Mouse (Mus musculus) erythroblast, embryonic 14.5 days (primary cell): ENCODE results near the gene Cct5. TPM values are rescaled to one million over a fixed set of nuclear protein-coding genes. Genes with fewer than 3 reads are reported as not detected.
"Not testable (repeated sequence)": the region's sequence is repeated elsewhere in the genome, so short reads cannot be mapped to it uniquely, and the experiment has no call there.

Experiments used
- H3K27me3 ChIP-seq: 2 replicates; pipeline ENCODE4 v1.6.1; 2012; ENCODE audit warnings: inconsistent platforms; ENCODE audit not compliant: control insufficient read depth
- H3K36me3 ChIP-seq: 2 replicates; pipeline ENCODE4 v1.6.1; 2012; ENCODE audit warnings: mild to moderate bottlenecking, inconsistent platforms; ENCODE audit not compliant: control insufficient read depth
- H3K4me1 ChIP-seq: 2 replicates; pipeline ENCODE4 v1.6.1; 2012; ENCODE audit warnings: inconsistent platforms; ENCODE audit not compliant: control insufficient read depth
- H3K4me3 ChIP-seq: replicated peaks from 2 replicates; pipeline ENCODE3; 2012; ENCODE audit warnings: moderate library complexity, mild to moderate bottlenecking, inconsistent platforms
- H3K9me3 ChIP-seq: 2 replicates; pipeline ENCODE4 v1.6.1; 2012; ENCODE audit warnings: low read length, inconsistent platforms, mixed read lengths; ENCODE audit not compliant: control insufficient read depth
- GATA1 ChIP-seq: IDR thresholded peaks from 2 replicates; pipeline ENCODE4 v1.6.1; 2012; ENCODE audit warnings: low read length, inconsistent platforms, mixed read lengths
- TAL1 ChIP-seq: IDR thresholded peaks from 3 replicates; pipeline ENCODE4 v1.6.1; 2012; ENCODE audit warnings: low read length, inconsistent platforms, mixed read lengths
- polyA plus RNA-seq: library from polyadenylated mRNA; stranded (reverse); fragments of >175 nt; gene quantifications from 2 replicates; pipeline ENCODE4 v1.2.3, GENCODE M21; 2012

Gene Cct5
- polyA plus RNA-seq, 1 experiment = 2.6 TPM

DNA sequence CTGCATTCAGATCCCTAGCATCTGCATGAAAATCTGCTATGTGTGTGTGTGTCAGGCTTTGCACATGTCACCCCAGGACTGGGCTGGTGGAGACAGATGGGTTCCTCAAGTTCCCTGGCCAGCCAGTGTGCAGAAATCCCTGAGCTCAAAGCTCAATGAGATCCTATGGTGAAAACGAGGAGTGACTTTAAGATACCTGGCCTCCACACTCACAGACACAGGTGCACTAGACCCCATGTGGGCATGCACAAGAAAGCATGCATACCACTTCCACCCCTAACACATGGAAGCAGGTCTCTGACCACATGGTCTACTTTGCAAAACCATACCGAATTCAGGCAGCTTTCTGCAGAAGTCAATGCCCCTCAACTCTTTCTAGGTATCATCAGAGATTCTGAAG lies 13.8 kb downstream of the Cct5 start:
- H3K4me3 ChIP-seq = no peak overlapping the region
- H3K36me3 ChIP-seq = peaks cover 43% of the 10 kb centered on the region
- TF ChIP-seq GATA1 (no peak), TAL1 (no peak)
- H3K4me1 ChIP-seq = peaks cover 10% of the 10 kb centered on the region
- H3K9me3 ChIP-seq = no peaks in the 10 kb centered on the region
- H3K27me3 ChIP-seq = no peaks in the 10 kb centered on the region

DNA sequence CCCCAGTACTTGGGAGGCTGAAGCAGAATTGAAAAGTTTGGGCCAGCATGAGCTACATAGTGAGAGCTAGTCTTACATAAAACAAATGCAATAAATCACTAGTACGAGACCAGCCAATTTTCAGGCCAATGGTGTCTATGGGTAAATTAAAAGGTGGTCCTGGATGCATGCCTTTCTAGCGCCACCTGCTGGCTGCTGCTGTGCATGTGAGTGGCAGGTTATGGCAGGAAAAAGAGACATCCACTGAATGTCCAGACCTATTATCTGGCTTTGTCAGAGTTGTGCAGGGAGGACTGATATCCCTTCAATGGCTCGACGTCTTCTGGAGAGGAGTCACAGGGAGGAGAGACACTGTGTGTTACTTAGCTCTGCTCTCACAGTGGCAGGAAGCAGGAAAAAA lies 15.1 kb downstream of the Cct5 start:
- Histone ChIP-seq H3K27me3 (no peaks in the 10 kb centered on the region), H3K4me1 (peaks cover 10% of the 10 kb centered on the region), H3K4me3 (no peak overlapping the region), H3K9me3 (no peaks in the 10 kb centered on the region), H3K36me3 (peaks cover 31% of the 10 kb centered on the region)
- TF ChIP-seq TAL1 (no peak), GATA1 (no peak)

DNA sequence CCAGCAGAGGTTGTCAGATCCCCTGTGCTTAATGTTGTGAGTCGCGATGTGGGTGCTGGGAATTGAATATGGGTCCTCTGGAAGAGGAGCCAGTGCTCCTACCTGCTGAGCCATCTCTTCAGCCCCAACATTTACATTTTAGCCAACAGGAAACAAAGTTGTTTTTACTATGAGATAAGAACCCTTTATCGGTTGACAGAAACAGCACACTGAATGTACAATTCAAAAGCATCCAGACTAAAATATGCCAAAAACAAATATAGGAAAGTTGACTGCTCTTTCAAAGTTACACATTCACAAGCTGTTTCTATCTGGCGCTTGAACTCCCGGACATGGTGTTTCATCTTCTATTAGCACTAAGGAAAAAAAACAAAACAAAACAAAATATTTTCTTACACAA lies 15.5 kb downstream of the Cct5 start:
- TF ChIP-seq TAL1 (no peak), GATA1 (no peak)
- peaks cover 10% of the 10 kb centered on the region for H3K4me1 ChIP-seq

DNA sequence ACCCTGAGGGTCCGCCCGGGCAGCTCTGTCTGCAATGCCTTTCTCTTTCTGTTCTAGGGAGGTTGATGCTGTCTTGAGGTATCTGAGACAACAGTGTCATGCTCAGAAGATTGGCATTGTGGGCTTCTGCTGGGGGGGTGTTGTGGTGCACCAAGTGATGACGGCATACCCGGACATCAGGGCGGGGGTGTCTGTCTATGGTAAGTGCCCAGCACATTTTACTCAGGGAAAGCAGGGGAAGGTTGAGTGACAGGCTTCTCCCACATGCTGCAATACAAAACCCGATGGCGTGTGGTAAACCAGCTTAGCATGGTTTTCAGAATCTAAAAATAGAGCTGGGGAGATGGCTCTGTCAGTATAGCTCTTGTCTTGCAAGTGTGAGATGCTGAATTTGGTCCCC lies 16.4 kb downstream of the Cct5 start:
- Histone ChIP-seq H3K9me3 (no peaks in the 10 kb centered on the region), H3K4me3 (no peak overlapping the region), H3K36me3 (peaks cover 18% of the 10 kb centered on the region), H3K27me3 (no peaks in the 10 kb centered on the region), H3K4me1 (peaks cover 10% of the 10 kb centered on the region)
- TF ChIP-seq TAL1 (no peak), GATA1 (no peak)

More for the DNA sequence above, 15.5 kb downstream of the Cct5 start:
- no peaks in the 10 kb centered on the region for H3K27me3 ChIP-seq
- peaks cover 26% of the 10 kb centered on the region for H3K36me3 ChIP-seq
- no peaks in the 10 kb centered on the region for H3K9me3 ChIP-seq
- H3K4me3 ChIP-seq = no peak overlapping the region

GRCm38 (mm10) chr15:31583304-31584085 lies 18.1 kb downstream of the Cct5 start:
- H3K27me3 ChIP-seq = no peaks in the 10 kb centered on the region
- peaks cover under 1% of the 10 kb centered on the region for H3K36me3 ChIP-seq
- H3K9me3 ChIP-seq = no peaks in the 10 kb centered on the region
- peaks cover 10% of the 10 kb centered on the region for H3K4me1 ChIP-seq
- no peak overlapping the region for H3K4me3 ChIP-seq
- TF ChIP-seq GATA1 = no peak
- TF ChIP-seq TAL1 = no peak

DNA sequence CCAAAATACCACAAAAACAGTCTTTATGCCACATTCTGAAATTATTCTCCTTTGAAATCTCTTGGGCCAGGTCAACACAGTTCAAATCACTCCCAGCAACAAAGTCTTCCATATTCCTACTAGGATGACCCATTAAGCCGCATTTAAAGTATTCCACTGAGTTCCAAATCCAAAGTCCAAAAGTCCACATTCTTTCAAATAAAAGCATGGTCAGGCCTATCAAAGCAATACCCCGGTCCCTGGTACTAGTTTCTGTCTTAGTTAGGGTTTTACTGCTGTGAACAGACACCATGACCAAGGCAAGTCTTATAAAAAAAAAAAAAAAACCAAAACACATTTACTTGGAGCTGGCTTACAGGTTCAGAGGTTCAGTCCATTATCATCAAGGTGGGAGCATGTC lies 20.5 kb downstream of the Cct5 start:
- not testable (repeated sequence) for H3K4me1 ChIP-seq, H3K9me3 ChIP-seq, H3K27me3 ChIP-seq, H3K36me3 ChIP-seq, H3K4me3 ChIP-seq

DNA sequence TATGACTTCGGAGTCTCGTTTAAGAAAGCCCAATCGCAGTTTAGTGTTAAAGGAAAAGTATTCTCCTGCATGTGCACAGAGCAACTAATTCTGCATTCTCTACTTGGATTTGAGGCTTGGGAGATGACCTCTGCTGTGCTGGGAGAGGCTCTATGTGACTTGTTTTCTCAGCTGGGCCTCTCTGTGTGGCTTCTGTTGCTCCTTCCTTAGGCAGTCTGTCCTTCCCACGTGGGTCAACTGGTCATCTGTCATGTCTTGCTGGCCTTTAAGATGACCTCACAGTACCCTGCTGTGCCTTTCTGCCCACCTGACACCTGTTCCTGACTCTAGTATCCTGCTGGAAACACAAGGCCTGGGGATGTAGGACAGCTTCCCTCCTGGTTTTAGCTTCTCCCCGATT lies 25.5 kb downstream of the Cct5 start:
- no peaks in the 10 kb centered on the region for H3K36me3 ChIP-seq
- no peaks in the 10 kb centered on the region for H3K27me3 ChIP-seq
- no peak for TF ChIP-seq GATA1
- no peak for TF ChIP-seq TAL1
- H3K4me1 ChIP-seq = peaks cover 21% of the 10 kb centered on the region
- H3K9me3 ChIP-seq = no peaks in the 10 kb centered on the region
- H3K4me3 ChIP-seq = no peak overlapping the region

DNA sequence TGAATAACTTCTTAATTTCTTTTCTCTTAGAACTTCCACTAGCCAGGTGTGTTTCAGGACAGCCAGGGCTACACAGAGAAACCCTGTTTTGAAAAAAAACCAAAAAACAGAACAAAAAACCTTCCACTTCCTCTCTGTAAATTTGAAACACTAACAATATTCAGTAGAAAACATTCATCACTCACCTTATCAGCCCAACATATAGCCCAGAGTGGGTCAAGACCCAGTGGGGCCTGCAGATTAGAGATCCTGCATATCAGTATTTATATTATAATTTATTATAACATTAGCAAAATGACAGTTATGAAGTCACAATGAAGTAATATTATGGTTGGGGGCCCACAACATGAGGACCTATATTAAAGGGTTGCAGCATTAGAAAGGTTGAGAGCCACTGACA lies 27.9 kb downstream of the Cct5 start:
- peaks cover 21% of the 10 kb centered on the region for H3K4me1 ChIP-seq
- no peaks in the 10 kb centered on the region for H3K36me3 ChIP-seq
- no peak for TF ChIP-seq GATA1
- TF ChIP-seq TAL1 = no peak
- no peak overlapping the region for H3K4me3 ChIP-seq
- H3K9me3 ChIP-seq = no peaks in the 10 kb centered on the region
- H3K27me3 ChIP-seq = no peaks in the 10 kb centered on the region

DNA sequence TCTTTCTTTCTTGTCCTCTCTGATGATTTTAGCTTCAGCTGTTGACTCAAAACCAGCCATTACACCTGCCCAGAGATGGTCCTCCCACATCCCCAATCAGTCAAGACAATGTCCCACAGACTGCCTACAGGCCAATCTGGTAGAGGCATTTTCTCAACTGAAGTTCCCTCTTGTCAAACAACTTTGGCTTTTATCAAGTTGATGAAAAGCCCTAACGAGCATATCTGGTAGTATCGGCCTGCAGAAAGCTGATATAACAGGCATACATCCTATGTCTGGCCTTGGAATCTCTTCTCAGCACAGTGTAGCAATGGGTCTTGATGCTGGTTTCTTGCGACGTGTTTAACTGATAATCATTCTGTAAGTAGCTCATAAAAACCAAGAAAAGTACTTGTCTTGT lies 28.3 kb downstream of the Cct5 start:
- TF ChIP-seq GATA1 (no peak), TAL1 (no peak)
- H3K4me1 ChIP-seq = peaks cover 21% of the 10 kb centered on the region
- H3K36me3 ChIP-seq = no peaks in the 10 kb centered on the region

More for the DNA sequence above, 28.3 kb downstream of the Cct5 start:
- no peaks in the 10 kb centered on the region for H3K27me3 ChIP-seq
- no peaks in the 10 kb centered on the region for H3K9me3 ChIP-seq
- H3K4me3 ChIP-seq = no peak overlapping the region
